Mouse (Mus musculus): ENCODE results near the gene Zfp648.
A peak's percentile ranks its signal among the peaks of the same experiment; 100 is the strongest.

- TF ChIP-seq CTCF (IDR thresholded peaks at IDR 0.05; ENCODE audit: low read depth), result peak; percentile 63
- no peak for TF ChIP-seq EP300 (optimal IDR thresholded peaks at IDR 0.05)
These were observed 37.9 kb downstream of the Zfp648 start for GRCm38 (mm10) chr1:154238876-154239275.

Data from stomach, postnatal 0 days (tissue).